Mouse (Mus musculus) 3134 (cell line): ENCODE measurements at regions not wholly inside any gene's neighbourhood (a gene's known extent, or its start where the extent isn't known, plus 50 kb on each side); places are given as distances from the start of the nearest gene placed in this dataset.

ENCODE experiments used
- DNase-seq: peaks from one replicate; pipeline ENCODE4 v3.0.0-alpha.2; 2011; ENCODE audit warnings: low spot score; ENCODE audit not compliant: insufficient read length; ENCODE audit errors: extremely low read depth

- DNase-seq: no peak
Observed at GRCm38 (mm10) chr17:84107946-84108686, 79.6 kb downstream of the Zfp36l2 start.

- DNase-seq: no peak
Observed at GRCm38 (mm10) chr17:84107497-84107896, 80.2 kb downstream of the Zfp36l2 start.

- DNase-seq: no peak
Observed at GRCm38 (mm10) chr17:84104242-84104641, 83.5 kb downstream of the Zfp36l2 start.

GRCm38 (mm10) chr17:84103344-84103743 is 84.4 kb downstream of the Zfp36l2 start:
- no peak for DNase-seq

GRCm38 (mm10) chr17:84101652-84102051 is 86.1 kb downstream of the Zfp36l2 start:
- no peak for DNase-seq

GRCm38 (mm10) chr17:84100523-84100922 is 87.2 kb downstream of the Zfp36l2 start:
- no peak for DNase-seq

- no peak for DNase-seq
Observed at GRCm38 (mm10) chr17:84099737-84100136, 88.0 kb downstream of the Zfp36l2 start.

- DNase-seq: no peak
Observed at GRCm38 (mm10) chr17:84097871-84098430, 89.8 kb downstream of the Zfp36l2 start.

GRCm38 (mm10) chr17:84097286-84097685 is 90.5 kb downstream of the Zfp36l2 start:
- no peak for DNase-seq

- no peak for DNase-seq
Observed at GRCm38 (mm10) chr17:84096345-84097260, 91.1 kb downstream of the Zfp36l2 start.

- no peak for DNase-seq
Observed at GRCm38 (mm10) chr17:84095829-84096228, 91.9 kb downstream of the Zfp36l2 start.

GRCm38 (mm10) chr17:84095089-84095488 is 92.7 kb downstream of the Zfp36l2 start:
- no peak for DNase-seq

- DNase-seq: peak; percentile 73
Observed at GRCm38 (mm10) chr17:84086394-84086793, 101.4 kb downstream of the Zfp36l2 start.

- DNase-seq: peak; percentile 87
Observed at GRCm38 (mm10) chr17:84085721-84086120, 102.0 kb downstream of the Zfp36l2 start.

DNA sequence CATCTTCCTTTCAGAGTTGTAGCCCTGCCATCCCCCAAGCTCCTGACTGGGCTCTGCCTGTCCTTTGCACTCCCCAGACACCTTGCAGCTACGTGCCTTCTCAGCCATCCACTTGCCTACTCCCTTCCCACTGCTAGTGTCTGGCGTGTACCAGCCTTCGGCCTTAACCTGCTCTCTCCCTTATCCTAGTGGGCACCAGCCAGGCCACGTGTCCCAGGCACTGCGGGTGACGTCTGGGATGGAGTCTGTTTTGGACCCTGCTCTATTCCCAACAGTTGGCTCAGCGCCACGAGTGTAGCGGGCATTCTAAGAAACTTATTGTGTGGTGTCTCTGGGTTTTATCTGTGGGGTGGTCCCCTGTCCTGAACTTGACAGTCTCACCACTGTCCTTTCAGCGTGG is 102.5 kb downstream of the Zfp36l2 start:
- DNase-seq: no peak

- DNase-seq: peak; percentile 88
Observed at GRCm38 (mm10) chr17:84083307-84084263, 104.2 kb downstream of the Zfp36l2 start.

DNA sequence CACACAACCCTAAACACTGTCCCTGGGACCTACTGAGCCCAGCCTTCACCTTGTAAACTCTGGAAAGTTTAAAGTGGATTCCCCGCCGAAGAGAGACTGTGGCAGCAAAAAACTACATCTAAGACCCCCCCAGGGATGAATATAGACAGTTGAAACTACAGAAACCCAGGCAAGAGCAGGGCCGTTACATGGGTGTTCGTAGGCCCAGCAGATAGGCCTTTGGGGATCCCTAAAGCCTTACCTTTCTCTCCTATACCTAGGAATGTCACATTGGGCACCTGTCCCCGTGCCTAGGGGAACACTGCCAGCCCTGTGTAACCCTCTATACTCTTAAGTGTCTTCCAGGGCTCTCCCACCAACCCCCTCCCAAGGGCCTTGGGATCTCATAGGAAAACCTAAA is 105.2 kb downstream of the Zfp36l2 start:
- no peak for DNase-seq

DNA sequence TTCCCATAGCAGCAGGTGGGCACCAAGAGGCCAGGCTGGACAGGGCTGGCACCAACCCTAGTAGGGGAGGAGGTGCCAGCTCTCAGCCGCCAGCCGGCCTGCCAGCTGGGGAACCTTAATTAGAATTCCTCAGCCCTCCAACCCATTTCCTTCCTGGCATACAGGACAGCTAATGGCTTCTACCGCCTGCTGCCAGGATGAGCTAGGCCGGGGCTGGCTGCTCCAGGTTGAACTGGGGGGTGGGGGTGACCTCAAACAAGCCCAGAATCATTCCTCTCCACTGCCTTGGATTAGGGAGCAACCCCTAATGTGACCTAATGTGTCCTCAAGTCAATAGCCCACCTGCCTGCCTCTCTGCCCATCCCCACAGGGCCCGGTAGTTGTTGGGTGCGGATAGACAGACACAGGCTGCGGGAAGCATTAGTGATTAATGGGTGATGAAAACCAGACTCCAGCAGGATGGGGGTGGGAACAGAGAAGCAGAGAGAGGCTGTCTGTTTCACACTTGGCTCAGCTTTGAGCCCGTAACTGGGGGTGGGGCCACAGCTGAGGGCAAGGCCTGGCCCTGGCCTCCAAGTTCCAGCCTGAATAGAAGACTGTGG is 105.9 kb downstream of the Zfp36l2 start:
- DNase-seq: peak; percentile 81

DNA sequence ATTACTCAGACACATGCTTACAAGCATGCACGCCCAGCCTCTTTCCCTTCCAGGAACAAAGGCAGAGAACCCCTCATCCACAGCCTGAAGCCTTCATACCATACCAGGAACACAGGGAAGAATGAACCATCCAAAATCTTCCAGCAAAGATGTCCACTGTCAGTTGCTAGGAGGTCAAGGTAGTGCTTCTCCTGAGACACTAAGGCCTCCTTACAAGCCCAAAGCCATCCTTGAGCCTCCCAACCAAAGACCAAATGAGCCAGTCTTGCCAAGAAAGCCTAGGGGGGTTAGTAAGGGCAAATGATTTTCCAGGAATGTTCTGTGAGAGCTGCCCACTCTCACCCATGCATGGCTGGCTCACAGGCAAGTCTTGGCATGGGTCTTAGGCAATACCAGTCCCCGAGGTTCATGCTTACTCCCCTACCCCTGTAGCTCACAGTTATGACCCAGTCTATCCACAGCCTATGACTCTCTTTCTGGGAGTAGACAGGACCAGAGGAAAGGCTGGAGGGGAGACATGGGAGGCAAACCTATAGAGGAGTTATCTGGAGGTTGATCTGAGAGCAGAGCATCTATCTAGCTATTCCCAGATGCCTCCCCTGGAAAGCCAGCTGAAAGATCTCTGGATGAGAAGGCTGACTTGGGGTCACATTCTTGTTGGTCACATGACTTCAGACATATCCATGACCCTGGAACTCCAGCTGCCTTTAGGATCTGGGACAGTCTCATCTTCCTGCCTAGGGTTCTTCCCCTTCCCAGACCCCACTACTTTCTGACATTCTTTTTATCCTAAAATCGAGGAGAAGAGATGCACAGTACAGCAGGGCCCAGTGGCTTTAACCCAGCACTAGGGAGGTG is 112.4 kb downstream of the Zfp36l2 start:
- DNase-seq: no peak
